Comparison of ENCODE assay signal across 1 mouse cellular context in the genomic region with DNA sequence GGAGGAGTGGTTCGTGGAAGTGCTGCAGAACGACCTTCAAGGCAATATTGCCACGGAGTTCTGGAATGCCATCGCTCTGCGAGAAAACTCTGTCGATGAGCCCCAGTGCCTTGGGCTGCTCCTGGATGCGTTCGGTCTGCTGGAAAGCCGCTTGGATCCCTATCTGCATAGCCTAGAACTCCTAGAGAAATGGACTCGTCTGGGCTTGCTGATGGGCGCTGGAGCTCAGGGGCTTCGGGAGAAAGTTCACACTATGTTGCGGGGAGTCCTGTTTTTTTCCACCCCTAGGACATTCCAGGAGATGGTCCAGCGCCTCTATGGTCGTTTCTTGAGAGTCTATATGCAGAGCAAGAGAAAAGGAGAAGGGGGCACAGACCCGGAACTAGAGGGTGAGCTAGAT.
TF ChIP-seq lines count a peak whose summit lies in the region.

No protein-coding gene starts in this region.

TF ChIP-seq in MEL, 35 proteins besides CTCF, POLR2A, EP300 and RAD21:
- TF ChIP-seq ETS1 (IDR thresholded peaks at IDR 0.05; ENCODE audit: low read depth, low read length): no peak
- no peak for TF ChIP-seq TBP (IDR thresholded peaks at IDR 0.05; ENCODE audit: low read depth, low read length)
- no peak for TF ChIP-seq HCFC1 (IDR thresholded peaks at IDR 0.05; ENCODE audit: low read depth, low read length)
- TF ChIP-seq ZMIZ1 (IDR thresholded peaks at IDR 0.05; ENCODE audit: low read depth, low read length): no peak
- no peak for TF ChIP-seq GATA1 (IDR thresholded peaks at IDR 0.05; ENCODE audit: low read depth, low read length)
